Mouse (Mus musculus) testis, adult 2 months (tissue): ENCODE data around the gene Sspo. TPM values are rescaled to one million over a fixed set of nuclear protein-coding genes. Genes with fewer than 3 reads are reported as not detected.

ENCODE experiments used
- H3K27ac ChIP-seq: fragments of 200-500 bp; 2 replicates; pipeline ENCODE4 v1.5.1; 2012; ENCODE audit warnings: low read depth, low read length; ENCODE audit not compliant: control insufficient read depth, insufficient read depth
- H3K27me3 ChIP-seq: fragments of 200-500 bp; 2 replicates; pipeline ENCODE4 v1.6.1; 2012; ENCODE audit warnings: mild to moderate bottlenecking, low read length, moderate library complexity; ENCODE audit not compliant: control insufficient read depth, insufficient read depth
- H3K36me3 ChIP-seq: fragments of 200-500 bp; 2 replicates; pipeline ENCODE4 v1.6.1; 2012; ENCODE audit warnings: mild to moderate bottlenecking, low read length; ENCODE audit not compliant: control insufficient read depth, insufficient read depth
- H3K4me1 ChIP-seq: fragments of 200-500 bp; 2 replicates; pipeline ENCODE4 v1.6.1; 2012; ENCODE audit warnings: low read length; ENCODE audit not compliant: control insufficient read depth, insufficient read depth
- H3K4me3 ChIP-seq: fragments of 200-500 bp; 2 replicates; pipeline ENCODE4 v1.5.1; 2012; ENCODE audit warnings: low read depth, mild to moderate bottlenecking, low read length, moderate library complexity, mixed read lengths; ENCODE audit not compliant: control insufficient read depth
- CTCF ChIP-seq: fragments of 200-500 bp; IDR thresholded peaks from 2 replicates; pipeline ENCODE4 v1.5.1; 2012; ENCODE audit warnings: low read depth, mild to moderate bottlenecking, inconsistent platforms, low read length, moderate library complexity; ENCODE audit not compliant: control insufficient read depth, insufficient read depth, insufficient replicate concordance
- POLR2A ChIP-seq: fragments of 200-500 bp; IDR thresholded peaks from 2 replicates; pipeline ENCODE4 v1.6.1; 2012; ENCODE audit warnings: low read depth, mild to moderate bottlenecking, inconsistent platforms, low read length, moderate library complexity; ENCODE audit not compliant: control insufficient read depth
- polyA plus RNA-seq: library from polyadenylated mRNA; depleted of rRNA; stranded (reverse); fragments of >200 nt; gene quantifications from 2 replicates; pipeline ENCODE4 v1.2.3, GENCODE M21; 2012

The Sspo gene
- polyA plus RNA-seq, 1 experiment, result 2.1 TPM

- Histone ChIP-seq H3K4me1 (no peaks in the 10 kb centered on the region), H3K27ac (no peak overlapping the region), H3K27me3 (no peaks in the 10 kb centered on the region), H3K36me3 (no peaks in the 10 kb centered on the region), H3K4me3 (no peak overlapping the region)
- no peak for TF ChIP-seq CTCF
- TF ChIP-seq POLR2A, result no peak
These were observed 19.5 kb downstream of the Sspo start for GRCm38 (mm10) chr6:48467490-48467889.

GRCm38 (mm10) chr6:48470739-48471138, 22.7 kb downstream of the Sspo start:
- no peaks in the 10 kb centered on the region for H3K4me1 ChIP-seq
- H3K4me3 ChIP-seq, result no peak overlapping the region
- H3K36me3 ChIP-seq, result no peaks in the 10 kb centered on the region
- H3K27me3 ChIP-seq, result no peaks in the 10 kb centered on the region
- no peak overlapping the region for H3K27ac ChIP-seq
- no peak for TF ChIP-seq POLR2A

GRCm38 (mm10) chr6:48478446-48478845, 30.4 kb downstream of the Sspo start:
- no peak overlapping the region for H3K27ac ChIP-seq
- H3K27me3 ChIP-seq, result no peaks in the 10 kb centered on the region
- TF ChIP-seq POLR2A (no peak), CTCF (no peak)
- no peak overlapping the region for H3K4me3 ChIP-seq
- H3K36me3 ChIP-seq, result no peaks in the 10 kb centered on the region
- no peaks in the 10 kb centered on the region for H3K4me1 ChIP-seq

- Histone ChIP-seq H3K4me1 (no peaks in the 10 kb centered on the region), H3K27ac (no peak overlapping the region), H3K36me3 (no peaks in the 10 kb centered on the region), H3K4me3 (no peak overlapping the region), H3K27me3 (no peaks in the 10 kb centered on the region)
- TF ChIP-seq CTCF (no peak), POLR2A (no peak)
These were observed 34.5 kb downstream of the Sspo start for GRCm38 (mm10) chr6:48482501-48482900.

GRCm38 (mm10) chr6:48487747-48488725, 40.0 kb downstream of the Sspo start:
- no peak for TF ChIP-seq POLR2A
- no peak for TF ChIP-seq CTCF
- no peak overlapping the region for H3K27ac ChIP-seq
- no peaks in the 10 kb centered on the region for H3K27me3 ChIP-seq
- peaks cover 2% of the 10 kb centered on the region; the same call in 1 of the 2 replicates for H3K4me1 ChIP-seq
- no peaks in the 10 kb centered on the region for H3K36me3 ChIP-seq
- H3K4me3 ChIP-seq, result no peak overlapping the region

- TF ChIP-seq POLR2A (no peak), CTCF (no peak)
- no peak overlapping the region for H3K4me3 ChIP-seq
- no peaks in the 10 kb centered on the region for H3K36me3 ChIP-seq
- no peak overlapping the region for H3K27ac ChIP-seq
- H3K27me3 ChIP-seq, result no peaks in the 10 kb centered on the region
- H3K4me1 ChIP-seq, result peaks cover 2% of the 10 kb centered on the region; the same call in 1 of the 2 replicates
These were observed 41.7 kb downstream of the Sspo start for GRCm38 (mm10) chr6:48489741-48490140.

GRCm38 (mm10) chr6:48491361-48491760, 43.3 kb downstream of the Sspo start:
- Histone ChIP-seq H3K4me1 (peaks cover 2% of the 10 kb centered on the region; the same call in 1 of the 2 replicates), H3K4me3 (no peak overlapping the region), H3K36me3 (no peaks in the 10 kb centered on the region), H3K27me3 (no peaks in the 10 kb centered on the region), H3K27ac (no peak overlapping the region)
- TF ChIP-seq POLR2A, result no peak
- TF ChIP-seq CTCF, result no peak
